Mouse (Mus musculus) cerebellum, adult 2 months (tissue): ENCODE data around the gene Slc24a5.

Experiments
- CTCF ChIP-seq: fragments of 200-500 bp; IDR thresholded peaks from 2 replicates; pipeline ENCODE4 v1.5.1; 2011; ENCODE audit warnings: low read depth, mild to moderate bottlenecking, control low read depth, low read length, moderate library complexity, borderline replicate concordance; ENCODE audit not compliant: insufficient read depth
- POLR2A ChIP-seq: fragments of 200-500 bp; IDR thresholded peaks from 2 replicates; pipeline ENCODE4 v1.6.1; 2011; ENCODE audit warnings: low read length, control low read depth, borderline replicate concordance; ENCODE audit not compliant: insufficient read depth

GRCm38 (mm10) chr2:125031562-125032257 lies 36.2 kb upstream of the Slc24a5 start:
- no peak for TF ChIP-seq CTCF
- TF ChIP-seq POLR2A, result no peak
